Mouse (Mus musculus) bone marrow, adult 2 months (tissue): ENCODE data around the gene Nprl3. TPM values are rescaled to one million over a fixed set of nuclear protein-coding genes. Genes with fewer than 3 reads are reported as not detected.
A peak's percentile ranks its signal among the peaks of the same experiment; 100 is the strongest.
"Not testable (repeated sequence)": the region's sequence is repeated elsewhere in the genome, so short reads cannot be mapped to it uniquely, and the experiment has no call there.

Experiments used
- H3K27ac ChIP-seq: fragments of 200-500 bp; 2 replicates; pipeline ENCODE4 v1.5.1; 2012; ENCODE audit warnings: low read depth, mild to moderate bottlenecking, control low read depth, inconsistent platforms, low read length; ENCODE audit not compliant: control insufficient read depth, poor library complexity, insufficient read depth
- H3K4me1 ChIP-seq: fragments of 200-500 bp; 2 replicates; pipeline ENCODE4 v1.6.1; 2011; ENCODE audit warnings: low read length; ENCODE audit not compliant: control insufficient read depth, insufficient read depth
- H3K4me3 ChIP-seq: fragments of 200-500 bp; replicated peaks from 2 replicates; pipeline ENCODE3; 2011; ENCODE audit warnings: mild to moderate bottlenecking, low read depth, low read length, control low read depth; ENCODE audit not compliant: control insufficient read depth
- CTCF ChIP-seq: fragments of 200-500 bp; IDR thresholded peaks from 2 replicates; pipeline ENCODE4 v1.5.1; 2011; ENCODE audit warnings: low read length, control low read depth; ENCODE audit not compliant: control insufficient read depth, insufficient read depth
- POLR2A ChIP-seq: fragments of 200-500 bp; IDR thresholded peaks from 2 replicates; pipeline ENCODE4 v1.6.1; 2011; ENCODE audit warnings: low read depth, mild to moderate bottlenecking, control low read depth, low read length, borderline replicate concordance; ENCODE audit not compliant: control insufficient read depth
- WGBS: fragments of 180-500 bp; shearing (Covaris S2); methylation state at CpG from one replicate; pipeline ENCODE4 v1.1.7; 2018; 5-methylcytosine and 5-hydroxymethylcytosine counted together
- polyA plus RNA-seq: library from polyadenylated mRNA; stranded (reverse); fragments of >200 nt; gene quantifications from 2 replicates; pipeline ENCODE4 v1.2.4, GENCODE M21; 2011; ENCODE audit warnings: low replicate concordance; ENCODE audit not compliant: missing spikeins, insufficient read depth, insufficient read length

Gene Nprl3
- polyA plus RNA-seq, 1 experiment, result 75.3 TPM

- H3K4me3 ChIP-seq, result peak overlapping the region; percentile 70
- H3K27ac ChIP-seq, result peak overlapping the region; percentile 89
- WGBS, result 70% methylated on average over 9 of the region's 9 CpGs
- TF ChIP-seq POLR2A (no peak), CTCF (no peak)
- no peaks in the 10 kb centered on the region for H3K4me1 ChIP-seq
Observed at GRCm38 (mm10) chr11:32287493-32287825, 20.0 kb upstream of the Nprl3 start.

- TF ChIP-seq POLR2A (peak; percentile 39; the same call in 1 of the 2 replicates), CTCF (peak; percentile 62)
- Histone ChIP-seq H3K27ac (peak within 1 kb of the TSS; percentile 89), H3K4me3 (peak within 1 kb of the TSS; percentile 70)
- H3K4me1 ChIP-seq, result not testable (repeated sequence)
- 21% methylated on average over 30 of the region's 33 CpGs for WGBS
Observed at GRCm38 (mm10) chr11:32286695-32287492, 19.4 kb upstream of the Nprl3 start, which contains the start of gene Hbq1b. TSS of gene Hbq1b (plus strand) at chr11:32286965.

- not testable (repeated sequence) for H3K27ac ChIP-seq, H3K4me1 ChIP-seq
Observed at GRCm38 (mm10) chr11:32285887-32286286, 18.4 kb upstream of the Nprl3 start.

GRCm38 (mm10) chr11:32285031-32285775 lies 17.7 kb upstream of the Nprl3 start:
- H3K4me3 ChIP-seq, result peak overlapping the region; percentile 14
- H3K4me1 ChIP-seq, result peaks cover 2% of the 10 kb centered on the region; the same call in 1 of the 2 replicates
- WGBS, result 64% methylated on average over 7 of the region's 7 CpGs
- TF ChIP-seq CTCF, result no peak
- peak; percentile 49; the same call in 1 of the 2 replicates for TF ChIP-seq POLR2A
- H3K27ac ChIP-seq, result peak overlapping the region; percentile 78

More at GRCm38 (mm10) chr11:32285887-32286286, 18.4 kb upstream of the Nprl3 start:
- not testable (repeated sequence) for H3K4me3 ChIP-seq

GRCm38 (mm10) chr11:32284582-32284981 lies 17.1 kb upstream of the Nprl3 start:
- WGBS, result 31% methylated on average over 2 of the region's 2 CpGs
- H3K4me1 ChIP-seq, result not testable (repeated sequence)
- peak; percentile 65; the same call in 1 of the 2 replicates for TF ChIP-seq POLR2A
- H3K27ac ChIP-seq, result peak overlapping the region; percentile 88
- H3K4me3 ChIP-seq, result peak overlapping the region; percentile 47

- Histone ChIP-seq H3K27ac (peak within 1 kb of the TSS; percentile 91), H3K4me3 (peak within 1 kb of the TSS; percentile 47)
- WGBS, result 20% methylated on average over 1 of the region's 5 CpGs
- not testable (repeated sequence) for H3K4me1 ChIP-seq
Observed at GRCm38 (mm10) chr11:32283091-32283777, 15.7 kb upstream of the Nprl3 start, which contains the start of gene Hba-a1. TSS of gene Hba-a1 (plus strand) at chr11:32283511.

- 84% methylated on average over 1 of the region's 1 CpGs for WGBS
- peaks cover 2% of the 10 kb centered on the region; the same call in 1 of the 2 replicates for H3K4me1 ChIP-seq
- H3K4me3 ChIP-seq, result no peak overlapping the region
- TF ChIP-seq POLR2A (no peak), CTCF (no peak)
- peak overlapping the region; percentile 42 for H3K27ac ChIP-seq
Observed at GRCm38 (mm10) chr11:32281416-32282144, 14.1 kb upstream of the Nprl3 start.

- H3K4me3 ChIP-seq, result no peak overlapping the region
- H3K4me1 ChIP-seq, result peaks cover 2% of the 10 kb centered on the region; the same call in 1 of the 2 replicates
- TF ChIP-seq CTCF (no peak), POLR2A (no peak)
- H3K27ac ChIP-seq, result no peak overlapping the region
- 76% methylated on average over 2 of the region's 2 CpGs for WGBS
Observed at GRCm38 (mm10) chr11:32280646-32281045, 13.1 kb upstream of the Nprl3 start.
